Mouse (Mus musculus): ENCODE data around the gene Ppt2. TPM values are rescaled to one million over a fixed set of nuclear protein-coding genes. Genes with fewer than 3 reads are reported as not detected.

Gene Ppt2
- polyA plus RNA-seq, 1 experiment from 2014 or later = 23.9 TPM

- Histone ChIP-seq H3K36me3 (ENCODE audit: control insufficient read depth, insufficient read depth, low read length) (no peaks in the 10 kb centered on the region), H3K27ac (ENCODE audit: low read length) (no peak overlapping the region), H3K9ac (ENCODE audit: low read length) (no peak overlapping the region), H3K9me3 (ENCODE audit: control insufficient read depth, low read length) (no peaks in the 10 kb centered on the region), H3K4me2 (ENCODE audit: low read depth, low read length) (no peak overlapping the region), H3K4me1 (replicated peaks; ENCODE audit: control insufficient read depth, insufficient read depth, low read length) (peaks cover 24% of the 10 kb centered on the region), H3K4me3 (ENCODE audit: low read length) (no peak overlapping the region), H3K27me3 (ENCODE audit: control insufficient read depth, insufficient read depth, low read depth, low read length) (no peaks in the 10 kb centered on the region)
- WGBS = 74% methylated on average over 10 of the region's 10 CpGs
- no peak for ATAC-seq (ENCODE audit: low read depth)
Observed at GRCm38 (mm10) chr17:34643944-34644343, 15.6 kb upstream of the Ppt2 start.

GRCm38 (mm10) chr17:34643379-34643778 lies 15.1 kb upstream of the Ppt2 start:
- Histone ChIP-seq H3K36me3 (ENCODE audit: control insufficient read depth, insufficient read depth, low read length) (no peaks in the 10 kb centered on the region), H3K27ac (ENCODE audit: low read length) (no peak overlapping the region), H3K4me3 (ENCODE audit: low read length) (no peak overlapping the region), H3K4me1 (replicated peaks; ENCODE audit: control insufficient read depth, insufficient read depth, low read length) (peaks cover 24% of the 10 kb centered on the region), H3K4me2 (ENCODE audit: low read depth, low read length) (no peak overlapping the region), H3K9me3 (ENCODE audit: control insufficient read depth, low read length) (no peaks in the 10 kb centered on the region), H3K9ac (ENCODE audit: low read length) (no peak overlapping the region), H3K27me3 (ENCODE audit: control insufficient read depth, insufficient read depth, low read depth, low read length) (no peaks in the 10 kb centered on the region; the same call in 1 of the 2 replicates)
- ATAC-seq (ENCODE audit: low read depth) = no peak
- WGBS = 84% methylated on average over 4 of the region's 4 CpGs

- peaks cover 16% of the 10 kb centered on the region; the same call in 1 of the 2 replicates for H3K4me1 ChIP-seq (replicated peaks; ENCODE audit: control insufficient read depth, insufficient read depth, low read length)
- 71% methylated on average over 3 of the region's 3 CpGs for WGBS
- H3K9ac ChIP-seq (ENCODE audit: low read length) = no peak overlapping the region
- no peaks in the 10 kb centered on the region for H3K36me3 ChIP-seq (ENCODE audit: control insufficient read depth, insufficient read depth, low read length)
- H3K27me3 ChIP-seq (ENCODE audit: control insufficient read depth, insufficient read depth, low read depth, low read length) = no peaks in the 10 kb centered on the region; the same call in 1 of the 2 replicates
- no peaks in the 10 kb centered on the region for H3K9me3 ChIP-seq (ENCODE audit: control insufficient read depth, low read length)
- H3K4me2 ChIP-seq (ENCODE audit: low read depth, low read length) = no peak overlapping the region
- H3K4me3 ChIP-seq (ENCODE audit: low read length) = no peak overlapping the region
- no peak for ATAC-seq (ENCODE audit: low read depth)
- H3K27ac ChIP-seq (ENCODE audit: low read length) = no peak overlapping the region
Observed at GRCm38 (mm10) chr17:34641945-34642344, 13.6 kb upstream of the Ppt2 start.

GRCm38 (mm10) chr17:34640778-34641601 lies 12.7 kb upstream of the Ppt2 start:
- 0 out of 2 replicates have a peak overlapping the region, but pooled peaks have one; percentile 30 for H3K9ac ChIP-seq (ENCODE audit: low read length)
- peak; percentile 26 for ATAC-seq (ENCODE audit: low read depth)

DNA sequence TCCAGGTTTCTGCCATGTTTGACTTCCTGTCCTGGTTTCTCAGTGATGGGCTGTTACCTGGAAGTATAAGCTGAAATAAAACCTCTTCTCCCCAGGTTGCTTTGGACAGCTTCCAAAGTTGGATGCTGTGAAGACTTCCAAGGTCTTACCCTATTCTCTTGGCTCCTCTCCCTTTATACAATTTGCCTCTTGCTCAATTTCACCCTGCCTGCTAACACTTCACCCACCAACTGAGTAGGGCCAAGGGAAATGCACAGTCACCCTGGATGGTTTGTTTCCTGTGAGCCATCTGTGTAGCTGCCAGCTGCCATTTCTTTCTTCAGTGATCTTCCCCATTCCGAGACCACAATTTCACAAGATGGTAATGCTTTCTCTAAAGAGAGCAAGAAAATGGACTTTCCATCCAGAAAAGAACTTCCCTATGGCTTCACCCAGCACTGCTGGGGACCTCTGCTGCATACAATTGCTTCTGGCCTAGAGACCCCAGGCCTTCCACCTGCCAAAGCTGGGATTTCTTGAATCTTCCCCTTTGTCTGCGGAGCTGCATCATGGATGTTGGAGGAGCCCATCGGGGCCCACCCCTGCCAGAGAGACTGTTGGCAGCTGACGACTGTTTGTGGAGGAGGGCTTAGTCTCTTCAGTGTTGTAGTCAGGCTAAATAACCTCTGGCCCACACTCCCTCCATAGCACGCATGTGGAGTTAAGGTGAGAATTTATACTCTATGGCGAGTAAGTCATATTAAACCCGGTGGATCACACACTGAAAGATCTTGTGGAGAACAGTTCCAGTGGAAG lies 11.3 kb upstream of the Ppt2 start:
- no peak for ATAC-seq (ENCODE audit: low read depth)
- Histone ChIP-seq H3K4me2 (ENCODE audit: low read depth, low read length) (no peak overlapping the region), H3K27ac (ENCODE audit: low read length) (no peak overlapping the region), H3K4me1 (replicated peaks; ENCODE audit: control insufficient read depth, insufficient read depth, low read length) (0 out of 2 replicates have a peak, but pooled peaks cover 3% of the 10 kb centered on the region), H3K4me3 (ENCODE audit: low read length) (no peak overlapping the region), H3K9me3 (ENCODE audit: control insufficient read depth, low read length) (no peaks in the 10 kb centered on the region), H3K27me3 (ENCODE audit: control insufficient read depth, insufficient read depth, low read depth, low read length) (peaks cover 3% of the 10 kb centered on the region; the same call in 1 of the 2 replicates), H3K9ac (ENCODE audit: low read length) (no peak overlapping the region), H3K36me3 (ENCODE audit: control insufficient read depth, insufficient read depth, low read length) (no peaks in the 10 kb centered on the region)
- WGBS = 75% methylated on average over 7 of the region's 7 CpGs

More at GRCm38 (mm10) chr17:34640778-34641601, 12.7 kb upstream of the Ppt2 start:
- H3K36me3 ChIP-seq (ENCODE audit: control insufficient read depth, insufficient read depth, low read length) = no peaks in the 10 kb centered on the region
- H3K4me3 ChIP-seq (ENCODE audit: low read length) = no peak overlapping the region
- H3K4me2 ChIP-seq (ENCODE audit: low read depth, low read length) = no peak overlapping the region
- 17% methylated on average over 11 of the region's 11 CpGs for WGBS
- peak overlapping the region; percentile 51; the same call in 1 of the 2 replicates for H3K27ac ChIP-seq (ENCODE audit: low read length)
- no peaks in the 10 kb centered on the region; the same call in 1 of the 2 replicates for H3K27me3 ChIP-seq (ENCODE audit: control insufficient read depth, insufficient read depth, low read depth, low read length)
- H3K9me3 ChIP-seq (ENCODE audit: control insufficient read depth, low read length) = no peaks in the 10 kb centered on the region
- H3K4me1 ChIP-seq (replicated peaks; ENCODE audit: control insufficient read depth, insufficient read depth, low read length) = peaks cover 12% of the 10 kb centered on the region; the same call in 1 of the 2 replicates

DNA sequence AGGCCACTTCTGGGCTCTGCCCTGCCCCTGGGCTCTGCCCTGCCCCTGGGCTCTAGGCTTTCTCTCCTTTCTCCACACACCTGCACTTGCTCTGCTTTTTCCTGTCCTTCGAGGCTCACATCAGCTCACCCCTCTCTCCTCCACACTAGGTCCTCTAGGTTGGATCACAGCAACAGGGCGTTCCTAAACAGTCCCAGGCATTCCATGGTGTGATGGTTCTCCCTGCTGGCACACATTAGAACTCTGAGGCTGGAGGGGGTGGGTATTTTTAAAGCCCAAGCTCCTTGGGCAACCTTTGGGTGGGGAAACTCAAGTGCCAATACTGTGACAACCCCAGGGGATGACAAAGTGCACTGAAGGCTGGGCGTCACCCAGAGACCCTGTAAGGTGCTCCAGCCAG lies 9.1 kb upstream of the Ppt2 start:
- no peaks in the 10 kb centered on the region for H3K36me3 ChIP-seq (ENCODE audit: control insufficient read depth, insufficient read depth, low read length)
- no peak overlapping the region for H3K4me2 ChIP-seq (ENCODE audit: low read depth, low read length)
- H3K4me1 ChIP-seq (replicated peaks; ENCODE audit: control insufficient read depth, insufficient read depth, low read length) = no peaks in the 10 kb centered on the region
- no peak overlapping the region for H3K9ac ChIP-seq (ENCODE audit: low read length)
- H3K9me3 ChIP-seq (ENCODE audit: control insufficient read depth, low read length) = no peaks in the 10 kb centered on the region
- WGBS = 57% methylated on average over 3 of the region's 3 CpGs
- H3K4me3 ChIP-seq (ENCODE audit: low read length) = no peak overlapping the region
- peaks cover 20% of the 10 kb centered on the region for H3K27me3 ChIP-seq (ENCODE audit: control insufficient read depth, insufficient read depth, low read depth, low read length)
- H3K27ac ChIP-seq (ENCODE audit: low read length) = no peak overlapping the region
- ATAC-seq (ENCODE audit: low read depth) = no peak

DNA sequence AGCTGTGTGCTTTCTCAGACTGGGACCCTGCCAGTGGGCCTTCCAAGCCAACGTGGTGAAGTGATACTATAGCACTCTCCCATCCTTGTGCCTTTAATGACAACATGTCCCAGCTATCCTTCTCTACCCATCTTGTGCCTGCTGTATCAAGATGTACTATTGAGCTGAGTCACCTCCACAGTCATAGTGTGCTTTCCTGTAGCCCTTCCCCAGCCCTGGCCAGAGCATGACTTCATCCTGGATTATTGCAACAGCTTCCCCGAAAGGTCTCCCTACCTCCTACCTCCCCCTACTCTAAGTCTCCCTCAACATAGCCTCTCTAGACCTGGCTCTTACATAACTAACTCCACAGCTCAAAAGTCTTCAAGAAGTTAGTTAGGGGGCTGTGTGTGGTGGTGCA lies 7.4 kb upstream of the Ppt2 start:
- WGBS = 66% methylated on average over 2 of the region's 2 CpGs
- Histone ChIP-seq H3K27me3 (ENCODE audit: control insufficient read depth, insufficient read depth, low read depth, low read length) (peaks cover 38% of the 10 kb centered on the region), H3K9me3 (ENCODE audit: control insufficient read depth, low read length) (no peaks in the 10 kb centered on the region), H3K36me3 (ENCODE audit: control insufficient read depth, insufficient read depth, low read length) (no peaks in the 10 kb centered on the region), H3K4me3 (ENCODE audit: low read length) (no peak overlapping the region), H3K4me2 (ENCODE audit: low read depth, low read length) (no peak overlapping the region), H3K27ac (ENCODE audit: low read length) (no peak overlapping the region), H3K9ac (ENCODE audit: low read length) (no peak overlapping the region), H3K4me1 (replicated peaks; ENCODE audit: control insufficient read depth, insufficient read depth, low read length) (peaks cover 12% of the 10 kb centered on the region)
- no peak for ATAC-seq (ENCODE audit: low read depth)

DNA sequence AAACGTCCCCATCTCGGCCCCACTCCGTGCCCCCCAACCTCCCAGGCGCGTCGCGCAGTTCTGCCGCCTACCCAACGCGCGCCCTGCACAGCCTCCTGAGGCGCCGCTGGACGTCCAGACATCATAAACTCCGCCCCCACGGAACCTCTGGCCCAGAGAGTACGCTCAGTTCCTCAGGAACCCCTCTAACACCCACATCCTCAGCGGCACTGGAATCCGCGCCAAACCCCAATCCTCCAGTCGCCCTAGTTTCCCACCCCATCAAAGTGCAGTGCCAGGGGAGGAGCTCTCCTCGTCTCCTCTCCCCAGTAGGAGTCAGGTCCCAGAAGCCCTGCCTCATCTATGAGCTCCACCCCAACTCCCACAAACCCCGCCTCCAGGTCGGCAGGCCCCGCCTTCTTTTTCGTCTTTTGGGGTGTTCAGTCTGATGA lies 4.0 kb upstream of the Ppt2 start:
- Histone ChIP-seq H3K27me3 (ENCODE audit: control insufficient read depth, insufficient read depth, low read depth, low read length) (peaks cover 53% of the 10 kb centered on the region), H3K27ac (ENCODE audit: low read length) (no peak overlapping the region), H3K4me1 (replicated peaks; ENCODE audit: control insufficient read depth, insufficient read depth, low read length) (peaks cover 23% of the 10 kb centered on the region), H3K36me3 (ENCODE audit: control insufficient read depth, insufficient read depth, low read length) (no peaks in the 10 kb centered on the region), H3K9ac (ENCODE audit: low read length) (peak overlapping the region; percentile 40), H3K4me2 (ENCODE audit: low read depth, low read length) (peak overlapping the region; percentile 60), H3K9me3 (ENCODE audit: control insufficient read depth, low read length) (no peaks in the 10 kb centered on the region), H3K4me3 (ENCODE audit: low read length) (peak overlapping the region; percentile 41)
- ATAC-seq (ENCODE audit: low read depth) = peak; percentile 64
- 1% methylated on average over 26 of the region's 26 CpGs for whole genome bisulfite sequencing

DNA sequence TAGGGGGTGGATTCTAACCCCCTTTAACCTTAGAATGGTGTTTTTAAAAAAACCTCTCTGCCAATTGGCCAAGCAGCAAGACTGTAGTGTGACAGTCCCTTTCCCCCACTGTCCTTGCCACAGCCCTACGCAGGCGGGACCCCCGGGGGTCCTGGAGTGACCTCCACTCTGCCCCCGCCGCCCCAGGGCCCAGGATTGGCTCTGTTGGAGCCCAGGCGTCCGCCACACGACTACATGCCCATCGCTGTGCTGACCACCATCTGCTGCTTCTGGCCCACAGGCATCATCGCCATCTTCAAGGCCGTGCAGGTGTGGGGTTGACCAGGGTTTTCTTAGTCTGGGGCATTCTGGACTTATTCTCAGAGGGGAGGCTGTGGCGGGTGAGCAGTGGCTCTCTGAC lies 3.3 kb upstream of the Ppt2 start:
- Histone ChIP-seq H3K9me3 (ENCODE audit: control insufficient read depth, low read length) (no peaks in the 10 kb centered on the region), H3K4me2 (ENCODE audit: low read depth, low read length) (peak overlapping the region; percentile 60), H3K4me1 (replicated peaks; ENCODE audit: control insufficient read depth, insufficient read depth, low read length) (peaks cover 25% of the 10 kb centered on the region), H3K9ac (ENCODE audit: low read length) (peak overlapping the region; percentile 40), H3K36me3 (ENCODE audit: control insufficient read depth, insufficient read depth, low read length) (no peaks in the 10 kb centered on the region), H3K4me3 (ENCODE audit: low read length) (peak overlapping the region; percentile 41), H3K27ac (ENCODE audit: low read length) (no peak overlapping the region), H3K27me3 (ENCODE audit: control insufficient read depth, insufficient read depth, low read depth, low read length) (peaks cover 53% of the 10 kb centered on the region)
- WGBS = 11% methylated on average over 12 of the region's 12 CpGs
- no peak for ATAC-seq (ENCODE audit: low read depth)

Data from lung, embryonic 16.5 days (tissue).